Mouse (Mus musculus): Measurements from ENCODE around the gene Aff1. TPM values are rescaled to one million over a fixed set of nuclear protein-coding genes. Genes with fewer than 3 reads are reported as not detected.

Gene Aff1
- polyA plus RNA-seq, 1 experiment from 2014 or later, result 7.6 TPM

DNA sequence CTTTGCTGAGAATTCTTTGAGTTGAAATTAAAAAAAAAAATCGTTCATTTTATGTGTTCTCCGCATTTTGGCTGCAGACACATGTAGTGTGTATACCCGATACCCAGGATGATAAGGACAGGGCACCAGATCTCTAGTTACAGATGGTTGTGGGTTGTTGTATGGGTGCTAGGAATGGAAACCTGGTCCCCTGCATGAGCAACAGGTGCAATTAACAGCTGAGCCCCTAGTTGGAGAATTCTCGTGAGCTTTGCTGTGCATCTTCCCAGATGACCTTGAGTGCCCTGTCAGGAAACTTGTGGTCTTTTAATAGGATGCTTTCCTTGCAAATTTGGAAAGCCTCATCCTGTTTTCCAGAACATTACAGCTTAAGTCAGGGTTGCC lies 74.2 kb downstream of the Aff1 start:
- Histone ChIP-seq H3K9me3 (replicated peaks) (no peaks in the 10 kb centered on the region), H3K27me3 (no peaks in the 10 kb centered on the region), H3K4me3 (no peak overlapping the region), H3K9ac (no peak overlapping the region), H3K4me1 (replicated peaks) (peaks cover 42% of the 10 kb centered on the region), H3K27ac (no peak overlapping the region), H3K4me2 (no peak overlapping the region), H3K36me3 (no peaks in the 10 kb centered on the region)
- 94% methylated on average over 4 of the region's 4 CpGs for WGBS
- no peak for ATAC-seq (replicated peaks; ENCODE audit: insufficient number of reproducible peaks, insufficient read depth, low FRiP score, low read depth)

DNA sequence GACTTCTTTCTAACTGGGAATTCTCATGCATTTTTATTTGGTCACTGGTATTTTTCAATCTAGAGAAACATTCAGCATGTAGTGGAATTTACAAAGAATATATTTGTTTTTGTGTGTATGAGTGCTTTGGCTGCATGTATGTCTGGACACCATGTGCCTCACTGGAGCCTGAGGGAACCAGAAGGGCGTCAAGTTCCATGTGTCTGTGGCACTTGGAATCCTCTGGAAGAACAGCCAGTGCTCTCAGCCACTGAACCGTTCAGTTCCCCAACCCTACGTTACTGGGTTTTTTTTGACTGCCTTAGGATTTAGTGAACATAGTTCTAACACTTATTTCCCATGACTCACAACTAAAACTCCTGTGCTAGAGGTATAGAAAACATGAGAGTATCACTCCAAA lies 76.8 kb downstream of the Aff1 start:
- no peaks in the 10 kb centered on the region for H3K27me3 ChIP-seq
- no peaks in the 10 kb centered on the region for H3K36me3 ChIP-seq
- WGBS, result 79% methylated on average over 3 of the region's 3 CpGs
- no peak for ATAC-seq (replicated peaks; ENCODE audit: insufficient number of reproducible peaks, insufficient read depth, low FRiP score, low read depth)
- no peak overlapping the region for H3K27ac ChIP-seq
- no peaks in the 10 kb centered on the region for H3K9me3 ChIP-seq (replicated peaks)
- no peak overlapping the region for H3K4me3 ChIP-seq
- H3K9ac ChIP-seq, result no peak overlapping the region
- peaks cover 46% of the 10 kb centered on the region for H3K4me1 ChIP-seq (replicated peaks)
- no peak overlapping the region for H3K4me2 ChIP-seq

DNA sequence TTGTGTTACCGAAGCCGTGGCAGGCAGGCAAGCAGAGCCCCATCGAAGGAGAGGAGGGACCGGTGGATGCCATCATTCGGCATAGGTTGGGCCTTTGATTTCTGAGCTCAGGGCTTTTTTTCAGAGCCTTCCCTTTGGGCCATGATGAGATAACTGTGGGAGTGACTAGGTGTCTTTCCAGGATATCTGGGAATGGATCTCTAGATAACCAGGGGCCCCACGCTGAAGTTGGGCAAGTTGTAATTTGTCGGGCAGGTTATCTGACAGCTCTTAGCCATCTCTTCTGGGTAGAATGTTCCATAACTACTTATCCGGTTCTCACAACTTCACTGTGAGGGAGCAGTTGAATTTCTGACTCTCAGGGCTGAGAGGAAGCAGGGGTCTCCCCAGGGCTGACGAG lies 77.5 kb downstream of the Aff1 start:
- H3K4me3 ChIP-seq, result no peak overlapping the region
- peak overlapping the region; percentile 55; the same call in 1 of the 2 replicates for H3K27ac ChIP-seq
- no peak overlapping the region for H3K9ac ChIP-seq
- H3K9me3 ChIP-seq (replicated peaks), result no peaks in the 10 kb centered on the region
- ATAC-seq (replicated peaks; ENCODE audit: insufficient number of reproducible peaks, insufficient read depth, low FRiP score, low read depth), result no peak
- H3K4me1 ChIP-seq (replicated peaks), result peaks cover 53% of the 10 kb centered on the region
- no peaks in the 10 kb centered on the region for H3K36me3 ChIP-seq
- no peaks in the 10 kb centered on the region for H3K27me3 ChIP-seq
- WGBS, result 58% methylated on average over 9 of the region's 9 CpGs
- H3K4me2 ChIP-seq, result no peak overlapping the region

DNA sequence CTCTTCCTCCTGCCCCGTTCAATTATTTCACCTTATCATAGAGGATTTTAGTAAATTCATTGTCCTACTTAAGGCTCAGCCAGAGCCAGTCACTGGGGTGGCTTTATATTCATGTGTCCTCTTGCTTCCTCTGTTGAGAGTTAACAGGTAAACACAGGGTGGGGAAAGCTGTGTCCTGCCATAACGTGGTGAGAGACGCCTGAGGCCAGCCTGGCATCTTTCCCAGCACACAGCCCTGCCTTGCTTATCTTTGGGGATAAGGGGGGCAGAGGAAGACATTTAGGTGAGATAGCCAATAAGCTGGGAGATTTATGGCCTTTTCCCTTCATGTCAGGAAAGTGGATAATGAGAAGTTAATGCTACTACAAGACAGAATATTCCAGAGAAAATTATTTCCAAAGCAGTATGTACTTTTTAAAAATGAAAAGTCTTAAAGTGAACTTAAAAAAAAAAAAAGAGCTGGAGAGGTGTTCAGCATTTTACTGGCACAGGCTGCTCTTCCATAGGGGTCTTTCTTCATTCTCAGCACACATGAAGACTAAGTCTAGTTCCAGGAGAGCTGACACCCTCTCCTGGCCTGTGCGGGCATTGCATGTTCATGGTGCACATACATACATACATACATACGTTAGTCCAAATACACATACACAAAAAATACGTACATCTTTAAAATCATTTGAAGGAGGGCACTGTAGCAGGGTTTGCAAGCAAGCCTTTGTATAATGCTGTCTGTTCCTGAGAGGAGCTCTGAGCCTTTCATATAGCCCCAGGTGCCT lies 78.5 kb downstream of the Aff1 start:
- peak overlapping the region; percentile 55 for H3K27ac ChIP-seq
- ATAC-seq (replicated peaks; ENCODE audit: insufficient number of reproducible peaks, insufficient read depth, low FRiP score, low read depth), result no peak
- no peak overlapping the region for H3K4me3 ChIP-seq
- H3K9ac ChIP-seq, result no peak overlapping the region
- WGBS, result 52% methylated on average over 6 of the region's 6 CpGs
- H3K36me3 ChIP-seq, result no peaks in the 10 kb centered on the region
- H3K27me3 ChIP-seq, result no peaks in the 10 kb centered on the region
- H3K4me1 ChIP-seq (replicated peaks), result peaks cover 62% of the 10 kb centered on the region
- H3K4me2 ChIP-seq, result no peak overlapping the region
- H3K9me3 ChIP-seq (replicated peaks), result no peaks in the 10 kb centered on the region

DNA sequence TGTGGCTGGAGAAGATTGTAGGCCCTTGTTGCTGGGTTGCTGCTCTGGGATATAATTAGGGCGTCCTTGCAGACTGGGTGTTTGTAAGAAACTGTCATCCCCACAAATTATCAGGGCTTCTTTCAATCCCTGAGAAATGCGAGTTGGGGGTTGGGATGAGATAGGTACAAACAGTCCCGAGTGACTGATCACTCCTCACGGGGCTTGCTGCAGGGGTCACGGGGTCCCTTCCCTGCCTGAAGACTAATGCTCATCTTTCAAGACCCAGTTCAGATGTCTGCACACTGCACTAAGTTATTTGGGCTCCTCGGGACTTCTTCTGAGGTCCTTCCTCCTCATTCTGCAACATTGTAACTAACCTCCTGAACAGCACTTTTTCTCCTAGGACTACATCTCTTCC lies 79.2 kb downstream of the Aff1 start:
- Histone ChIP-seq H3K4me2 (no peak overlapping the region), H3K36me3 (no peaks in the 10 kb centered on the region), H3K4me1 (replicated peaks) (peaks cover 66% of the 10 kb centered on the region), H3K4me3 (no peak overlapping the region), H3K27me3 (no peaks in the 10 kb centered on the region), H3K9me3 (replicated peaks) (no peaks in the 10 kb centered on the region), H3K9ac (no peak overlapping the region), H3K27ac (0 out of 2 replicates have a peak overlapping the region, but pooled peaks have one; percentile 10)
- 38% methylated on average over 6 of the region's 6 CpGs for WGBS
- no peak for ATAC-seq (replicated peaks; ENCODE audit: insufficient number of reproducible peaks, insufficient read depth, low FRiP score, low read depth)

DNA sequence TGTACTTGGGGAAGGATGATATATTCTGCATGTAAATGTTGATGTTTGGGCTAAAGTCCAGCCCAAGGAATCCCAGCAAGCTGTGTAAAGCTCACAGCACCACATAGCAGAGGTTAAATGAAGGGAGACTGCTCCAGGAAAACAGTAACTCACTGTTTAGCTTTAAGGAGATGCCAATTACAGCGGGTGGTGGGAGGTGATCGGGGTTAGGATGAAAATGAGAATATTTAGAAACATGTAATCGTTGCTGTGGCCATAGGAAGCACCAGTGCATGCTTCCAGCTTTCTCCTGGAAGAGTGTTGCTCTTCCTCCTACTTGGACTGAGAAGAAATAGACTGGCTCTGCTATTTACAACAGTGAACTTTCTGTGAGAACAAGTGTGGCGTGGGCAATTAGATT lies 80.1 kb downstream of the Aff1 start:
- H3K4me3 ChIP-seq, result no peak overlapping the region
- no peaks in the 10 kb centered on the region for H3K36me3 ChIP-seq
- no peak overlapping the region for H3K9ac ChIP-seq
- H3K9me3 ChIP-seq (replicated peaks), result no peaks in the 10 kb centered on the region
- no peak for ATAC-seq (replicated peaks; ENCODE audit: insufficient number of reproducible peaks, insufficient read depth, low FRiP score, low read depth)
- H3K27me3 ChIP-seq, result no peaks in the 10 kb centered on the region
- peak overlapping the region; percentile 76 for H3K27ac ChIP-seq
- 42% methylated on average over 4 of the region's 4 CpGs for WGBS
- peaks cover 66% of the 10 kb centered on the region for H3K4me1 ChIP-seq (replicated peaks)
- H3K4me2 ChIP-seq, result no peak overlapping the region

DNA sequence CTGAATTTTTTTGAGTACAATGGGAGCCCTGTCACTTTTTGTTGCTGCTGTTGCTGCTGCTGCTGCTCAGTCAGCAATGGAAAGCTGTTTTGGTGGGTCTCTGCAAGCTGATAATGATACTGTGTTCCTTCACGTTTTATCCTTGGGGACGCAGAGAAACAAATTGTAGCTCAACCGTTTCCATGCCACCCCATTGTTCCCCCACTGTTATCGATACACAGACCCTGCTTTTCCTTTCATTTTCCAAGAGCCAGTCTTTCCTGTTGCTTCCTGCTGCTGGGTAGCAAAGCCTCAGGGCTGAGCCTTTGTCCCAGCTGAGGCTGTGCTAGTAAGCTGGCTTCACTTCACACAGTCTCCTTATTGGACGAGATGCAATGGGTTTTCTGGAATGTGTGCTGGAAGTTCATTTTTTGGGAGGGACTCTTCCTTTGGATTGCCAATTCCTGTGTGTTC lies 81.0 kb downstream of the Aff1 start:
- WGBS, result 16% methylated on average over 5 of the region's 5 CpGs
- ATAC-seq (replicated peaks; ENCODE audit: insufficient number of reproducible peaks, insufficient read depth, low FRiP score, low read depth), result peak; percentile 63
- Histone ChIP-seq H3K4me2 (peak overlapping the region; percentile 42), H3K27ac (peak overlapping the region; percentile 76), H3K4me1 (replicated peaks) (peaks cover 69% of the 10 kb centered on the region), H3K36me3 (no peaks in the 10 kb centered on the region), H3K9me3 (replicated peaks) (no peaks in the 10 kb centered on the region), H3K9ac (no peak overlapping the region), H3K4me3 (peak overlapping the region; percentile 20), H3K27me3 (no peaks in the 10 kb centered on the region)

DNA sequence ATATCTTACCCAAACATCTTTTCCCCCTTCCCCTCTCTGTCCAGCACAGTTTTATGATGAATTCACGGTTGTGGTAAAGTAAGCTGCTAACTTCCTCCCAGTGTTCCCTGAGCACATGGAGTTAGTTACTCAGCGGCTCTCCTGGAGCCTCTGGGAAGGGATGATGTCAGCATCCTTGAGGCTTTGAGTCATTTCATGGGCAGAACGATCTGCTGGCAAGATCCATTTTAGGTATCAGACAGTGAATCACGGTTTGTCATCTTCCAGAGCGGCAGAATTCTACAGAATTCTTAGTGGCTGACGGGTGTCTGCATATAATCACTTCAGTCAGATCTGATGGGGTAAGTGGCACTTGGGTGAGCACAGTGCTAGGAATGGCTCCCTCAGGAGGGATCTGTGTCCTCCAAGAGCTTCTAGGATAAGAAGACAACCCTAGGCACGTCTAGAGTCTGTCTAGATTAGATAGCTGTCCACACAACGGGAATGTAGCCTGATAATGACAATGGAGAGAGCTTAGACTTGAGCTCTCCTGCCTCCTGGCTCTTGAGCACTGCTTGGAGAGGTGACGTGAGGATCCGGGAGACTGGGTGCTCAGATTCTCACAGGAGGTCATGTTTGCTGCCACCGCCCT lies 82.6 kb downstream of the Aff1 start:
- WGBS, result 29% methylated on average over 11 of the region's 11 CpGs
- no peak for ATAC-seq (replicated peaks; ENCODE audit: insufficient number of reproducible peaks, insufficient read depth, low FRiP score, low read depth)
- Histone ChIP-seq H3K4me2 (no peak overlapping the region), H3K27me3 (no peaks in the 10 kb centered on the region), H3K9me3 (replicated peaks) (no peaks in the 10 kb centered on the region), H3K4me1 (replicated peaks) (peaks cover 78% of the 10 kb centered on the region), H3K36me3 (no peaks in the 10 kb centered on the region), H3K27ac (peak overlapping the region; percentile 62), H3K9ac (0 out of 2 replicates have a peak overlapping the region, but pooled peaks have one; percentile 4), H3K4me3 (no peak overlapping the region)

DNA sequence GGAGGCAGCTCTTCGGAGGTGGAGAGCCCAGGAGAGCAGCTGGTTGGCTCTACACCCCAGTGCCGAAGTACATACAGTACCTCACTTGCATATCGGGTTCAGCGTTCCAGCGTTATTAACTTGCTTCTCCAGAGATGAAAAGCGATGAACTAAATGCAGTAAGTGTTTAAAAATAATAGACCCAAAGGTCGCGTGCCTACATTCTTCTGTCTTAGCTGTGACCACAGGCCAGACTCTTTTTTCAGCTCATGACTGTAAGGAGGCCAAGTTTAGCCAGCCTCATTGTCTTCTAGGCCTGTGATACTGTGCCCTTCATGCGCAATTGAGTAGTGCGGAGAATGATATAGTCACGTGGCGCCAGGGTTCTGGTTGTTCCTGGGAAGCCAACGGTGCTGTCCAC lies 83.3 kb downstream of the Aff1 start:
- WGBS, result 51% methylated on average over 13 of the region's 13 CpGs
- no peak for ATAC-seq (replicated peaks; ENCODE audit: insufficient number of reproducible peaks, insufficient read depth, low FRiP score, low read depth)
- Histone ChIP-seq H3K36me3 (no peaks in the 10 kb centered on the region), H3K4me3 (no peak overlapping the region), H3K4me1 (replicated peaks) (peaks cover 77% of the 10 kb centered on the region), H3K9me3 (replicated peaks) (no peaks in the 10 kb centered on the region), H3K27ac (peak overlapping the region; percentile 62), H3K9ac (no peak overlapping the region), H3K4me2 (0 out of 2 replicates have a peak overlapping the region, but pooled peaks have one; percentile 4), H3K27me3 (no peaks in the 10 kb centered on the region)

DNA sequence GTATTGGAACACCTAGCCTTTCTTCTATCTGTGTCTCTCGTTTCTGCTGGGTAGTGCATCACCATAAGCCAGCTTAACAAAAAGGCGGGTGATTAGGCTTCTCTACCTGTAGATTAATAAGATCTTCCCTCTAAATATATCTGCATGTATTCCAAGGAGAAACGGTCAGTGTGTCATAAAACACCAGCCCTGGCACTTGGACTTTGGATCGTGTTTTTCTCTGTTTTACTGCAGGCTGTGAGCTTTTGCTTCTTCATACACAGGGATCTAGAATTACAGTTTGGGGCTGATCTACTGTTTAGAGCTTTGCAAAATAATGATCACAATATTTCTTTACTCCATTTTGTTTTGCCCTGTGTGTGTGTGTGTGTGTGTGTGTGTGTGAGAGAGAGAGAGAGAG lies 84.7 kb downstream of the Aff1 start:
- H3K36me3 ChIP-seq, result no peaks in the 10 kb centered on the region
- no peaks in the 10 kb centered on the region for H3K9me3 ChIP-seq (replicated peaks)
- H3K9ac ChIP-seq, result no peak overlapping the region
- 79% methylated on average over 4 of the region's 4 CpGs for WGBS
- no peak overlapping the region for H3K4me3 ChIP-seq
- no peak for ATAC-seq (replicated peaks; ENCODE audit: insufficient number of reproducible peaks, insufficient read depth, low FRiP score, low read depth)
- no peak overlapping the region for H3K4me2 ChIP-seq
- no peaks in the 10 kb centered on the region for H3K27me3 ChIP-seq
- no peak overlapping the region for H3K27ac ChIP-seq
- H3K4me1 ChIP-seq (replicated peaks), result peaks cover 70% of the 10 kb centered on the region

DNA sequence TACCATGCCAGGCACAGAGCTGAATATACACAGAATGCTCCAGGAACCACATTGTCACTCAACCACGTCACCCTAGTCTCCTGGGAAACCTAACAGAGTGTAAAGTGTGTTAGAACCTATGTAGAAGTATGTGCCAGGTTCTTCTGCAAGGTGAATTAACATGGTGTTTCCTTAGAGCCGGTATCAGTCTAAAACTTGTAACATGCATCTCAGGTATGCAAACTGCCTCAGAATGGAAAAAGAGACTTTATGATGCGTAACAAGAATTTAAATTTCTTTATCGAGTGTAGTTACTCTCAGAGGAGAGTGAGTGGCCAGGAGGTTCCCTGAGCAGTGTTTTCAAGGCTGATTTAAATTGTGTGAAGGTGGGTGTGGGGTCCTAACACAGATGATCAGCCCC lies 85.3 kb downstream of the Aff1 start:
- Histone ChIP-seq H3K9me3 (replicated peaks) (no peaks in the 10 kb centered on the region), H3K9ac (no peak overlapping the region), H3K36me3 (no peaks in the 10 kb centered on the region), H3K4me2 (peak overlapping the region; percentile 50), H3K4me3 (no peak overlapping the region), H3K27me3 (no peaks in the 10 kb centered on the region), H3K4me1 (replicated peaks) (peaks cover 64% of the 10 kb centered on the region), H3K27ac (peak overlapping the region; percentile 5; the same call in 1 of the 2 replicates)
- WGBS, result 68% methylated on average over 4 of the region's 4 CpGs
- no peak for ATAC-seq (replicated peaks; ENCODE audit: insufficient number of reproducible peaks, insufficient read depth, low FRiP score, low read depth)
